Mouse (Mus musculus) heart, embryonic 16.5 days (tissue): ENCODE measurements at regions not wholly inside any gene's neighbourhood (a gene's known extent, or its start where the extent isn't known, plus 50 kb on each side); places are given as distances from the start of the nearest gene placed in this dataset.

Experiments
- ATAC-seq: fragments of 200-750 bp; cut with Nextera tagmentation; replicated peaks from 2 replicates; pipeline ENCODE4 v1.8.0; 2017; ENCODE audit warnings: moderate number of reproducible peaks; ENCODE audit not compliant: insufficient read depth, low FRiP score; ENCODE audit errors: extremely low read depth
- H3K27ac ChIP-seq: fragments of 300-500 bp; sonication (generic); 2 replicates; pipeline ENCODE4 v1.5.1; 2014; ENCODE audit warnings: mild to moderate bottlenecking, low read length, control low read depth, moderate library complexity
- H3K27me3 ChIP-seq: fragments of 300-500 bp; sonication (generic); 2 replicates; pipeline ENCODE4 v1.6.1; 2014; ENCODE audit warnings: low read length, mixed read lengths; ENCODE audit not compliant: control insufficient read depth, insufficient read depth
- H3K36me3 ChIP-seq: fragments of 300-500 bp; sonication (generic); 2 replicates; pipeline ENCODE4 v1.6.1; 2014; ENCODE audit not compliant: control insufficient read depth, insufficient read depth
- H3K4me1 ChIP-seq: fragments of 300-500 bp; sonication (generic); 2 replicates; pipeline ENCODE4 v1.6.1; 2014; ENCODE audit warnings: low read length, mixed read lengths; ENCODE audit not compliant: control insufficient read depth, insufficient read depth
- H3K4me2 ChIP-seq: fragments of 300-500 bp; sonication (generic); 2 replicates; pipeline ENCODE4 v1.6.1; 2014; ENCODE audit warnings: low read depth, mild to moderate bottlenecking, control low read depth, low read length
- H3K4me3 ChIP-seq: fragments of 300-500 bp; sonication (generic); 2 replicates; pipeline ENCODE4 v1.5.1; 2014; ENCODE audit warnings: mild to moderate bottlenecking, control low read depth, low read length
- H3K9ac ChIP-seq: fragments of 300-500 bp; sonication (generic); 2 replicates; pipeline ENCODE4 v1.6.1; 2014; ENCODE audit warnings: low read length, control low read depth
- H3K9me3 ChIP-seq: fragments of 300-500 bp; sonication (generic); replicated peaks from 2 replicates; pipeline ENCODE4 v1.6.1; 2016; ENCODE audit warnings: low read length; ENCODE audit not compliant: control insufficient read depth
- WGBS: fragments of 180-500 bp; shearing (Covaris S2); extraction: QIAGEN DNeasy Blood & Tissue Kit; methylation state at CpG from one replicate; pipeline ENCODE4 v1.1.7; 2014; 5-methylcytosine and 5-hydroxymethylcytosine counted together

GRCm38 (mm10) chr16:5524375-5524774, 268.6 kb upstream of the Eef2kmt start:
- no peak overlapping the region for H3K27ac ChIP-seq
- 70% methylated on average over 5 of the region's 5 CpGs for WGBS
- no peak for ATAC-seq
- H3K9ac ChIP-seq: no peak overlapping the region
- H3K27me3 ChIP-seq: no peaks in the 10 kb centered on the region
- no peaks in the 10 kb centered on the region for H3K36me3 ChIP-seq
- H3K9me3 ChIP-seq: no peaks in the 10 kb centered on the region
- H3K4me1 ChIP-seq: no peaks in the 10 kb centered on the region
- H3K4me3 ChIP-seq: no peak overlapping the region
- no peak overlapping the region for H3K4me2 ChIP-seq

GRCm38 (mm10) chr16:5523402-5524021, 267.7 kb upstream of the Eef2kmt start:
- H3K27ac ChIP-seq: no peak overlapping the region
- WGBS: 88% methylated on average over 7 of the region's 7 CpGs
- no peaks in the 10 kb centered on the region for H3K36me3 ChIP-seq
- no peaks in the 10 kb centered on the region for H3K9me3 ChIP-seq
- H3K9ac ChIP-seq: no peak overlapping the region
- no peaks in the 10 kb centered on the region for H3K4me1 ChIP-seq
- H3K4me3 ChIP-seq: no peak overlapping the region
- no peak overlapping the region for H3K4me2 ChIP-seq
- H3K27me3 ChIP-seq: no peaks in the 10 kb centered on the region
- no peak for ATAC-seq

DNA sequence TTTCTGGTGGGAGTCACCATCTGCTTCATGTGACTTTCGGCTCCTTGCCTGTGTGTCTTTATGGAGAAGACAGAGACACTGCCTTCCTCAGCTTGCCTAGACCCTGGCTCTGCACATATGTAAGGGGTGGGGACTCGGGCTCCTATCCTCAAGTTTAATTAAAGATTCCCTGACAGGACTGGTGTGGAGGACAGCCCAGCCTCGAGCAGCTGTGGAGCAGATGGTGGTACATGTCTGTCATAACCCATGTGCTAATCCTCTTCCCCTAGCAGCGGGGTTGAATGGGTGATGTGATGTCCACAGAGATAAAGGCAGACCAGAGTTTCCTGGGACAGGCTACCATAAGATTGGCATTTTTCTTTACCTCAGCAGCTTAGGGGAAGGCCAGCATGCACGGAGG, 262.0 kb upstream of the Eef2kmt start:
- H3K27ac ChIP-seq: no peak overlapping the region
- H3K4me1 ChIP-seq: no peaks in the 10 kb centered on the region
- 59% methylated on average over 5 of the region's 5 CpGs for WGBS
- no peaks in the 10 kb centered on the region for H3K36me3 ChIP-seq
- no peak overlapping the region for H3K4me3 ChIP-seq
- H3K4me2 ChIP-seq: no peak overlapping the region
- no peak for ATAC-seq
- no peaks in the 10 kb centered on the region for H3K27me3 ChIP-seq
- H3K9me3 ChIP-seq: no peaks in the 10 kb centered on the region
- H3K9ac ChIP-seq: no peak overlapping the region

GRCm38 (mm10) chr16:5515867-5516266, 260.1 kb upstream of the Eef2kmt start:
- 82% methylated on average over 5 of the region's 5 CpGs for whole genome bisulfite sequencing
- Histone ChIP-seq H3K4me3 (no peak overlapping the region), H3K36me3 (no peaks in the 10 kb centered on the region), H3K9ac (no peak overlapping the region), H3K4me1 (no peaks in the 10 kb centered on the region), H3K27me3 (no peaks in the 10 kb centered on the region), H3K27ac (no peak overlapping the region), H3K9me3 (no peaks in the 10 kb centered on the region), H3K4me2 (no peak overlapping the region)
- no peak for ATAC-seq

- no peaks in the 10 kb centered on the region for H3K9me3 ChIP-seq
- no peak overlapping the region for H3K9ac ChIP-seq
- no peak overlapping the region for H3K27ac ChIP-seq
- H3K4me3 ChIP-seq: no peak overlapping the region
- no peak for ATAC-seq
- no peaks in the 10 kb centered on the region for H3K4me1 ChIP-seq
- no peaks in the 10 kb centered on the region for H3K27me3 ChIP-seq
- no peaks in the 10 kb centered on the region for H3K36me3 ChIP-seq
- H3K4me2 ChIP-seq: no peak overlapping the region
- 80% methylated on average over 8 of the region's 8 CpGs for WGBS
Observed at GRCm38 (mm10) chr16:5507261-5507660, 251.5 kb upstream of the Eef2kmt start.

DNA sequence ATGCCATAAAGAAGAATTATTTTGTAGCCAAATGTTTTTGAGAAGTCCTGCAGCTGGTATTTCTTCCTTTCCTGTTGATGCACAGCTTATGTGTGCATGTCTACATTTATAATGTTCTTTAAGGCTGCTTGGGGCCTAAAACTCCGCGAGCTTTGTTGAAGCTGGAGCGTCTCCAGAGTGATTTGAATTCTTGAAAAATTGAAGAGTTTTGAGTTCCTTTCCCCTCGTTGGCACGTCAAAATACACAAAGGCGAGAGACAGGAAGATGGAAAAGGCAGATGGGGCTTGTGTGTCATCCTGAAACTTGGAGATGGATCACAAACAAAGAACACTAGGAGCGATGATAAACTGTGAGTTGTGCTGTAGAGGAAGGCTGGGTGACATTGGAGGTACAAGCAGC, 246.2 kb upstream of the Eef2kmt start:
- Histone ChIP-seq H3K9me3 (no peaks in the 10 kb centered on the region), H3K27me3 (no peaks in the 10 kb centered on the region), H3K4me3 (no peak overlapping the region), H3K27ac (no peak overlapping the region), H3K4me1 (no peaks in the 10 kb centered on the region), H3K4me2 (no peak overlapping the region), H3K9ac (no peak overlapping the region), H3K36me3 (no peaks in the 10 kb centered on the region)
- no peak for ATAC-seq
- 81% methylated on average over 7 of the region's 7 CpGs for WGBS

- H3K4me2 ChIP-seq: no peak overlapping the region
- H3K9me3 ChIP-seq: no peaks in the 10 kb centered on the region
- no peaks in the 10 kb centered on the region for H3K36me3 ChIP-seq
- no peak overlapping the region for H3K4me3 ChIP-seq
- H3K27ac ChIP-seq: no peak overlapping the region
- 87% methylated on average over 2 of the region's 2 CpGs for WGBS
- ATAC-seq: no peak
- no peaks in the 10 kb centered on the region for H3K27me3 ChIP-seq
- no peaks in the 10 kb centered on the region for H3K4me1 ChIP-seq
- no peak overlapping the region for H3K9ac ChIP-seq
Observed at GRCm38 (mm10) chr16:5496051-5496685, 240.4 kb upstream of the Eef2kmt start.

GRCm38 (mm10) chr16:5493352-5493751, 237.6 kb upstream of the Eef2kmt start:
- no peak overlapping the region for H3K4me3 ChIP-seq
- no peaks in the 10 kb centered on the region for H3K9me3 ChIP-seq
- H3K27me3 ChIP-seq: no peaks in the 10 kb centered on the region
- no peaks in the 10 kb centered on the region for H3K36me3 ChIP-seq
- no peak overlapping the region for H3K27ac ChIP-seq
- no peak overlapping the region for H3K4me2 ChIP-seq
- H3K4me1 ChIP-seq: no peaks in the 10 kb centered on the region
- WGBS: 18% methylated on average over 6 of the region's 6 CpGs
- no peak overlapping the region for H3K9ac ChIP-seq
- ATAC-seq: no peak

DNA sequence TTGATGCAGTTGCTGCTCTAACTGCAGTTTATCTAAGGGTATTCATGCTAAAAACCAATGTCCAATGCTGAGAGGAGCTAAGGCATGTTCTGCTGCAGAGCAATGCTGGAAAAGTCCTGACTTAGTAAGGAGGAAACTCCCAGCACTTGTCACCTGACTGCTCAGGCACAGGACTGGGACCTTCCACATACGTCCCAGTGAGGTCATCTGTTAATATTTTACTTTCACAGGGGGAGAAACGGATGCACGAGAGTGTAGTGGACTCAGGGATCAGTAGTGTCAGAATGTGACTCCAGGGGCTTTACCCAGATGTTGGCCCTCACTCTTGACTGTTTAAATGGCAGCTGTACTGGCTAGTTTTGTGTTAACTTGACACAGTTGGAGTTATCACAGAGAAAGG, 231.5 kb upstream of the Eef2kmt start:
- no peak overlapping the region for H3K9ac ChIP-seq
- no peaks in the 10 kb centered on the region for H3K36me3 ChIP-seq
- H3K9me3 ChIP-seq: no peaks in the 10 kb centered on the region
- no peak overlapping the region for H3K4me3 ChIP-seq
- WGBS: 47% methylated on average over 3 of the region's 3 CpGs
- no peak for ATAC-seq
- no peaks in the 10 kb centered on the region for H3K27me3 ChIP-seq
- no peak overlapping the region for H3K27ac ChIP-seq
- no peak overlapping the region for H3K4me2 ChIP-seq
- no peaks in the 10 kb centered on the region for H3K4me1 ChIP-seq
